Mouse (Mus musculus) stomach, embryonic 16.5 days (tissue): ENCODE results near the gene Pycard. TPM values are rescaled to one million over a fixed set of nuclear protein-coding genes. Genes with fewer than 3 reads are reported as not detected.

Source experiments
- ATAC-seq: fragments of 200-750 bp; cut with Nextera tagmentation; 2 replicates; pipeline ENCODE4 v1.8.0; 2017; ENCODE audit warnings: moderate number of reproducible peaks, moderate TSS enrichment; ENCODE audit not compliant: insufficient read depth, low FRiP score
- H3K27ac ChIP-seq: fragments of 300-500 bp; sonication (generic); 2 replicates; pipeline ENCODE4 v1.5.1; 2014; ENCODE audit warnings: low read length
- H3K27me3 ChIP-seq: fragments of 300-500 bp; sonication (generic); 2 replicates; pipeline ENCODE4 v1.6.1; 2014; ENCODE audit warnings: low read length, control low read depth, mixed read lengths; ENCODE audit not compliant: control insufficient read depth, insufficient read depth
- H3K36me3 ChIP-seq: fragments of 300-500 bp; sonication (generic); 2 replicates; pipeline ENCODE4 v1.6.1; 2014; ENCODE audit warnings: low read length; ENCODE audit not compliant: control insufficient read depth, insufficient read depth
- H3K4me1 ChIP-seq: fragments of 300-500 bp; sonication (generic); 2 replicates; pipeline ENCODE4 v1.6.1; 2014; ENCODE audit warnings: low read length, control low read depth, mixed read lengths; ENCODE audit not compliant: control insufficient read depth, insufficient read depth
- H3K4me2 ChIP-seq: fragments of 300-500 bp; sonication (generic); 2 replicates; pipeline ENCODE4 v1.6.1; 2014; ENCODE audit warnings: low read depth, low read length, mixed read lengths
- H3K4me3 ChIP-seq: fragments of 300-500 bp; sonication (generic); replicated peaks from 2 replicates; pipeline ENCODE4 v1.5.1; 2014; ENCODE audit warnings: mild to moderate bottlenecking, low read length
- H3K9ac ChIP-seq: fragments of 300-500 bp; sonication (generic); 2 replicates; pipeline ENCODE4 v1.6.1; 2014; ENCODE audit warnings: low read length
- H3K9me3 ChIP-seq: fragments of 300-500 bp; sonication (generic); replicated peaks from 2 replicates; pipeline ENCODE4 v1.6.1; 2016; ENCODE audit warnings: low read length, control low read depth; ENCODE audit not compliant: control insufficient read depth
- WGBS: fragments of 180-500 bp; shearing (Covaris S2); extraction: QIAGEN DNeasy Blood & Tissue Kit; methylation state at CpG from one replicate; pipeline ENCODE4 v1.1.7; 2014; 5-methylcytosine and 5-hydroxymethylcytosine counted together
- polyA plus RNA-seq: library from polyadenylated mRNA; unstranded; fragments of >200 nt; fragmentation: Nextera tagmentation; extraction: Ambion mirVana; gene quantifications from 2 replicates; pipeline ENCODE4 v1.2.1, GENCODE M21; 2015

The Pycard gene
- polyA plus RNA-seq, 1 experiment from 2014 or later, result 179 TPM

GRCm38 (mm10) chr7:127991643-127992487 lies 1.8 kb downstream of the Pycard start:
- Histone ChIP-seq H3K9me3 (no peaks in the 10 kb centered on the region), H3K27ac (peak overlapping the region; percentile 88), H3K27me3 (no peaks in the 10 kb centered on the region), H3K4me2 (peak overlapping the region; percentile 51), H3K4me3 (peak overlapping the region; percentile 49), H3K9ac (no peak overlapping the region), H3K4me1 (peaks cover 9% of the 10 kb centered on the region; the same call in 1 of the 2 replicates), H3K36me3 (peaks cover 16% of the 10 kb centered on the region; the same call in 1 of the 2 replicates)
- ATAC-seq, result peak; percentile 37; the same call in 1 of the 2 replicates
- 43% methylated on average over 6 of the region's 6 CpGs for WGBS

DNA sequence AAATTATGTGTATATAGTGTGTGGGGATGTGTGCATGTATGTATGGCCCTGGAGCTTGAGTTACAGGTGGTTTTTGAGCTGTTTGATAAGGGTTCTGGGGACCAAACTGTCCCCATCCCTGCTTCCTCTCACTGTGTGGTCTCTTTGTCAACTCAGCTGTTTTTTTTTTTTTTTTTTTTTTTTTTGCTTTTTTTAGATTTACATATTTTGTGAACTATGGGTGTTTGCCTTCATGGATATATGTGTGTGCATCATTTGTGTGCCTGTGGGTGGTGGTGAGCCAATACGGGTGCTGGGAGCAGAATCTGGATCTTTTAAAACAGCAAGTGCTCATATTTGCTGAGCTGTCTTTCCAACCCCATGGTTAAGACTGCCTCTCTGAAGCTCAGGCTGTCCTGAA lies 4.8 kb downstream of the Pycard start:
- Histone ChIP-seq H3K4me1 (peaks cover 5% of the 10 kb centered on the region; the same call in 1 of the 2 replicates), H3K27me3 (no peaks in the 10 kb centered on the region), H3K27ac (no peak overlapping the region), H3K36me3 (peaks cover 35% of the 10 kb centered on the region), H3K9ac (no peak overlapping the region), H3K9me3 (no peaks in the 10 kb centered on the region), H3K4me2 (no peak overlapping the region), H3K4me3 (no peak overlapping the region)
- ATAC-seq, result no peak
- 71% methylated on average over 1 of the region's 1 CpGs for WGBS

DNA sequence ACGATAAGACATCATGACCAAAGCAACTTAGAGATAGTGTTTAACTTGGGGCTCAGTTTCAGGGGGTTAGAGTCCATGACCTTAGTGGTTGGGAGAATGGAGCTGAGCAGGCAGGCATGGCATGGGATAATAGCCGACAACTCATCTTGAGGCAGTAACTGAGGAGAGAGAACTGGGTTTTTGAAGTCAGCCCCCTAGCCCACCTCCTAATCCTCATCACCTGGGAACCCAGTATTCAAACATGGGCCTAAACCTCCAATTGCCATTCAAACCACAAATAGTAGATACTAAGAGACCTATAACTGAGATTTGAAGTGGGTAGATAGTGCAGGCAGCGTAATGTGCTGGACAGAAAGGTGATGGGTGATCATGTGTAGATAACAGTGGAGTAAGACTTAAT lies 13.1 kb downstream of the Pycard start:
- Histone ChIP-seq H3K4me1 (no peaks in the 10 kb centered on the region), H3K36me3 (peaks cover 64% of the 10 kb centered on the region), H3K27ac (no peak overlapping the region), H3K9me3 (no peaks in the 10 kb centered on the region), H3K4me3 (no peak overlapping the region), H3K27me3 (no peaks in the 10 kb centered on the region), H3K4me2 (no peak overlapping the region), H3K9ac (no peak overlapping the region)
- no peak for ATAC-seq
- WGBS, result 90% methylated on average over 3 of the region's 3 CpGs

- H3K4me1 ChIP-seq, result 0 out of 2 replicates have a peak, but pooled peaks cover 4% of the 10 kb centered on the region
- H3K9me3 ChIP-seq, result no peaks in the 10 kb centered on the region
- WGBS, result 96% methylated on average over 2 of the region's 2 CpGs
- H3K4me2 ChIP-seq, result no peak overlapping the region
- peaks cover 70% of the 10 kb centered on the region for H3K36me3 ChIP-seq
- H3K9ac ChIP-seq, result no peak overlapping the region
- H3K27me3 ChIP-seq, result no peaks in the 10 kb centered on the region
- ATAC-seq, result no peak
- H3K27ac ChIP-seq, result no peak overlapping the region
- H3K4me3 ChIP-seq, result no peak overlapping the region
Measured at GRCm38 (mm10) chr7:127978856-127979255, 14.8 kb downstream of the Pycard start.

GRCm38 (mm10) chr7:127974413-127974930 lies 19.2 kb downstream of the Pycard start:
- Histone ChIP-seq H3K27ac (no peak overlapping the region), H3K27me3 (no peaks in the 10 kb centered on the region), H3K36me3 (peaks cover 61% of the 10 kb centered on the region), H3K4me2 (no peak overlapping the region), H3K9me3 (no peaks in the 10 kb centered on the region), H3K4me1 (peaks cover 11% of the 10 kb centered on the region), H3K9ac (no peak overlapping the region), H3K4me3 (no peak overlapping the region)
- WGBS, result 86% methylated on average over 2 of the region's 2 CpGs
- no peak for ATAC-seq

DNA sequence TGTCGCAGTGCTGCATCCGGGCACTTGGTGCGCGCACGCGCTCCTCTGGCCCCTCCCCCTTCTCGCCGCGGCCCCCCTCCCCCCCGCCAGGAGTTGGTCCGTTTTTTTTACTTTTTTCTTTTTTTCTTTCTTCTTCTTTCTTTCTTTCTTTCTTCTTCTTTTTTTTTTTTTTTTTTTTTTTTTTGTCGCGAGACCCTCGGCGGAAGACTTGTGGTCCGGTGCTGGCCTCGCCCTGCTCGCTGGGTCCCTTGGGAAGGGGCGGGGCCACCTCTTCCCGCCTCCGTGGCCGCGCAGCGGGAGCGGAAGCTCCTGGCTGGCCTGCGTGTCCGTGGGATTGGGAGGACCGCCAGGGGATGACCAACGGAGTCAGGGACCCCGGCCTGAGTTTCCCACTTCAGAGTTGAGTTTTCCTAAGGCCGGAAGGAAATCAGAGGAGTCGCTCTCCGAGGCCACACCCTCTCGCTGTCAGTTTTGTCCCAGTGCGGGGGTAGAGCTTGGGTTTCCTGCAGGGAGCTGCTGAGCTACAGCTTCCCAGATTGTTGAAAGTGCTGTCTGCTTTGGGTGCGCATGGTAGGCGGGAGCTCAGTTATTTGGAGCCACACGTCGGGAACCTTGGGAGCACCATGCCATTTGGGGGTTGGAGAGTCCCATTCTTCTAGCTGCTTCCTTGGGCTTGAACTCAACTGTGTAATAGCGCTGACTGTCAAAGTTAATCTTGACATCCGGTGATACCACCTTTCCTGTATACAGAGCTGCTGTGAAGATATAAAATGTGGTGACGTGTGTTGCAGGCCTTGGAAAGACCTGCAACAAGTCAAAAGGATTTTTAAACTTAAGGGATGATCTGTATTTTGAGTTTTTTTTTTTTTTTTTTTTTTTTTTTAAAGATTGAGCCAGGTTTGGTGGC lies 25.5 kb downstream of the Pycard start:
- Histone ChIP-seq H3K9ac (peak overlapping the region; percentile 98), H3K27me3 (no peaks in the 10 kb centered on the region), H3K9me3 (no peaks in the 10 kb centered on the region), H3K4me3 (peak overlapping the region; percentile 94), H3K4me1 (peaks cover 16% of the 10 kb centered on the region), H3K36me3 (peaks cover 21% of the 10 kb centered on the region), H3K4me2 (peak overlapping the region; percentile 82), H3K27ac (peak overlapping the region; percentile 94)
- ATAC-seq, result peak; percentile 49; the same call in 1 of the 2 replicates
- WGBS, result under 1% methylated on average over 42 of the region's 42 CpGs

- Histone ChIP-seq H3K9ac (peak within 1 kb of the TSS; percentile 98), H3K36me3 (peaks cover 13% of the 10 kb centered on the region), H3K4me1 (peaks cover 16% of the 10 kb centered on the region), H3K9me3 (no peaks in the 10 kb centered on the region), H3K27ac (peak within 1 kb of the TSS; percentile 94), H3K4me2 (peak within 1 kb of the TSS; percentile 82), H3K27me3 (no peaks in the 10 kb centered on the region), H3K4me3 (peak within 1 kb of the TSS; percentile 94)
- under 1% methylated on average over 92 of the region's 92 CpGs for WGBS
- ATAC-seq, result peak; percentile 96
Measured at GRCm38 (mm10) chr7:127967004-127967921, 26.4 kb downstream of the Pycard start, which contains the start of gene Fus. Fus (plus strand) TSS chr7:127967457.

DNA sequence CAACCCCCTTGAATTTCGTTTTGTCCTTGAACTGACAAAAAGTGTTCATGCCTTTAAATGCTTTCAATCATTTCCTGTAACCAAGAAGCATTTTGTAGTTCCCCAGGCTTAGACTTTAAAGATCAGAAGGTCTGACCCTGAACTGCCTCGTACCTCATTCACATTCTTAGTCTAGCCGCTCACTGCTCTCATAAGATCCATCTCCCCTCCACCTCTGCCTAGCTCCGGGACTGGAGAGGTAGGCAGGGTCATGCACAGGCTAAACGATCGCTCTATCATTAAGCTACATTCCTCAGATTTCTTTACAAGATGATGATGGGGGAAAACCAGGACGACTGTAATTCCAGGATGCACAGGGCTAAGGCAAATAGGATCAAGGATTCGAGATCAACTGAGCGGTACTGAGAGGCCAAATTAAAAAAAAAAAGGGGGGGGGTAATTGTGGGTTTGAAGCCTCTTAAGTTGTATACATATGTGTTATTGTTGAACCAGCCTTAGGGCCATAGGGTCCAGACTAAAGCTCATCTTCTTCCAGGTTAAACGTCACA lies 27.2 kb downstream of the Pycard start:
- peak overlapping the region; percentile 94 for H3K4me3 ChIP-seq
- no peaks in the 10 kb centered on the region for H3K27me3 ChIP-seq
- H3K4me1 ChIP-seq, result peaks cover 16% of the 10 kb centered on the region
- peak overlapping the region; percentile 98 for H3K9ac ChIP-seq
- H3K27ac ChIP-seq, result peak overlapping the region; percentile 94
- peak overlapping the region; percentile 56 for H3K4me2 ChIP-seq
- no peaks in the 10 kb centered on the region for H3K9me3 ChIP-seq
- 6% methylated on average over 10 of the region's 10 CpGs for WGBS
- H3K36me3 ChIP-seq, result peaks cover 7% of the 10 kb centered on the region
- no peak; the same call in 1 of the 2 replicates for ATAC-seq
